Mouse (Mus musculus) midbrain, embryonic 16.5 days (tissue): ENCODE results near the gene Trim67. TPM values are rescaled to one million over a fixed set of nuclear protein-coding genes. Genes with fewer than 3 reads are reported as not detected.

Experiments used
- ATAC-seq: fragments of 200-750 bp; cut with Nextera tagmentation; 2 replicates; pipeline ENCODE4 v1.8.0; 2017; ENCODE audit warnings: moderate TSS enrichment
- H3K27ac ChIP-seq: fragments of 300-500 bp; sonication (generic); 2 replicates; pipeline ENCODE4 v1.5.1; 2014; ENCODE audit warnings: mild to moderate bottlenecking, low read length, mixed read lengths
- H3K27me3 ChIP-seq: fragments of 300-500 bp; sonication (generic); 2 replicates; pipeline ENCODE4 v1.6.1; 2014; ENCODE audit warnings: low read depth, low read length, mixed read lengths; ENCODE audit not compliant: control insufficient read depth, insufficient read depth
- H3K36me3 ChIP-seq: fragments of 300-500 bp; sonication (generic); 2 replicates; pipeline ENCODE4 v1.6.1; 2014; ENCODE audit warnings: mild to moderate bottlenecking, low read length, moderate library complexity, mixed read lengths; ENCODE audit not compliant: control insufficient read depth, insufficient read depth
- H3K4me1 ChIP-seq: fragments of 300-500 bp; sonication (generic); 2 replicates; pipeline ENCODE4 v1.6.1; 2014; ENCODE audit warnings: mild to moderate bottlenecking, low read length, mixed read lengths; ENCODE audit not compliant: control insufficient read depth, insufficient read depth
- H3K4me2 ChIP-seq: fragments of 300-500 bp; sonication (generic); 2 replicates; pipeline ENCODE4 v1.6.1; 2014; ENCODE audit warnings: mild to moderate bottlenecking, low read length, mixed read lengths
- H3K4me3 ChIP-seq: fragments of 300-500 bp; sonication (generic); 2 replicates; pipeline ENCODE4 v1.5.1; 2014; ENCODE audit warnings: low read depth, mild to moderate bottlenecking, low read length, moderate library complexity, mixed read lengths
- H3K9ac ChIP-seq: fragments of 300-500 bp; sonication (generic); 2 replicates; pipeline ENCODE4 v1.6.1; 2014; ENCODE audit warnings: low read depth, low read length, mixed read lengths
- H3K9me3 ChIP-seq: fragments of 300-500 bp; sonication (generic); replicated peaks from 2 replicates; pipeline ENCODE4 v1.6.1; 2014; ENCODE audit warnings: mild to moderate bottlenecking, low read length, mixed read lengths; ENCODE audit not compliant: control insufficient read depth, poor library complexity, severe bottlenecking
- WGBS: fragments of 180-500 bp; shearing (Covaris S2); extraction: QIAGEN DNeasy Blood & Tissue Kit; methylation state at CpG from one replicate; pipeline ENCODE4 v1.1.7; 2014; 5-methylcytosine and 5-hydroxymethylcytosine counted together
- polyA plus RNA-seq: library from polyadenylated mRNA; unstranded; fragments of >200 nt; fragmentation: Nextera tagmentation; extraction: Ambion mirVana; gene quantifications from 2 replicates; pipeline ENCODE4 v1.2.1, GENCODE M21; 2015

Trim67 gene
- polyA plus RNA-seq, 1 experiment from 2014 or later: 28.0 TPM

DNA sequence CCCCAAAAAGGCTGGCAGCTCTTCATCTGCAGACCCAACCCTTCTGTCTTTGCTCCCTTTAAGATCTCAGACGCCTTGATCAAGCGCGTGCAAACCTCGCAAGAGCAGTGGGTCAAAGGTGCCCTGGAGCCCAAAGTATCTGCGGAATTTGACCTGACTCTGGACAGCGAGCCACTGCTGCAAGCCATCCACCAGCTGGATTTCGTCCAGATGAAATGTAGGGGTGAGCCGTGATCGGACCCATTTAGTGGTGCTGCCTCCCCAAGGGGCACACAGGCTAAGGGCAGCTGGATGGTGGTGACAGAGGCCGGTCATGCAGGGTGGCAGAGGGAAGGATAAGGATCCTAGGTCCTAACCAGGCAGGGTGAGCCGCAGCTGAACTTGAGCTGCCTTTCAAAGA lies 27.2 kb downstream of the Trim67 start:
- H3K27me3 ChIP-seq: no peaks in the 10 kb centered on the region
- no peak for ATAC-seq
- WGBS: 73% methylated on average over 11 of the region's 11 CpGs
- H3K36me3 ChIP-seq: peaks cover 52% of the 10 kb centered on the region
- H3K4me3 ChIP-seq: no peak overlapping the region
- no peaks in the 10 kb centered on the region for H3K4me1 ChIP-seq
- no peak overlapping the region for H3K9ac ChIP-seq
- no peak overlapping the region for H3K27ac ChIP-seq
- H3K4me2 ChIP-seq: no peak overlapping the region
- H3K9me3 ChIP-seq: no peaks in the 10 kb centered on the region

DNA sequence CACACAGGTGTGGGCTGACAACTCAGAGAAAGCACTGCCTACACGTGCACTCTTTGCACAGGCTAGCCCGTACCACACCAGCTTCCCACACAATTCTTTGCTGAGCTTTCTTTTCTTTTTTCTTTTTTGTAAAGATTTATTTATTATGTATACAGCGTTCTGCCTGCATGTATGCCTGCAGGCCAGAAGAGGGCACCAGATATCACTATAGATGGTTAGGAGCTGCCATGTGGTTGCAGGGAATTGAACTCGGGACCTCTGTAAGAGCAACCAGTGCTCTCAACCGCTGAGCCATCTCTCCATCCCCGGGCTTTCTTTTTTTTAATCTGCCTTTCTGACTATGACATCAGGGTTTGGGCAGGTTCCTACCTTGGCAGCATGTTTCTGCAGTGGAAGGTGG lies 30.6 kb downstream of the Trim67 start:
- H3K27me3 ChIP-seq: no peaks in the 10 kb centered on the region
- no peaks in the 10 kb centered on the region for H3K4me1 ChIP-seq
- WGBS: 81% methylated on average over 6 of the region's 6 CpGs
- H3K27ac ChIP-seq: no peak overlapping the region
- H3K36me3 ChIP-seq: peaks cover 48% of the 10 kb centered on the region
- no peaks in the 10 kb centered on the region for H3K9me3 ChIP-seq
- H3K9ac ChIP-seq: no peak overlapping the region
- no peak overlapping the region for H3K4me2 ChIP-seq
- no peak for ATAC-seq
- H3K4me3 ChIP-seq: no peak overlapping the region

DNA sequence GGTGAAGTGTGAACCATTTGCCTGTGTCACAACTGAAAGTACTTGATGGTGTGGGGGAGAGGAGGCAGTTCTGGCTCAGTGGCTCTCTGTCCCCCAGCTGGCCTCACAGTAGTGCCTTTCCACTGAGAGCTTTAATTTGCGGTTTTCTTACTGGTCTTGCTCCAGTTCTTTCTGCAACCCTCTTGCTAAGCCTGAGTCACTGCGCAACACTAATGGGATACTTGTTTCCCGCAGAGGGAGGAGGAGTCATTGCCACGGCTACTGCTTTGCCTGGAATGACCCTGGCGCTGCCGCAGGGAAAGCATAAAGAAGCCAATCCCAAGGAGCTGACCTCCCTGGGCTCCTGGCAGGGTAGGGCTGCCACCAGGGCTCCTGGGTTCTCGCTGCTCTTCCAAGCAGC lies 33.8 kb downstream of the Trim67 start:
- Histone ChIP-seq H3K4me3 (no peak overlapping the region), H3K9me3 (no peaks in the 10 kb centered on the region), H3K9ac (no peak overlapping the region), H3K27ac (no peak overlapping the region), H3K27me3 (no peaks in the 10 kb centered on the region), H3K4me1 (no peaks in the 10 kb centered on the region), H3K4me2 (no peak overlapping the region), H3K36me3 (peaks cover 50% of the 10 kb centered on the region)
- no peak for ATAC-seq
- WGBS: 20% methylated on average over 7 of the region's 7 CpGs

DNA sequence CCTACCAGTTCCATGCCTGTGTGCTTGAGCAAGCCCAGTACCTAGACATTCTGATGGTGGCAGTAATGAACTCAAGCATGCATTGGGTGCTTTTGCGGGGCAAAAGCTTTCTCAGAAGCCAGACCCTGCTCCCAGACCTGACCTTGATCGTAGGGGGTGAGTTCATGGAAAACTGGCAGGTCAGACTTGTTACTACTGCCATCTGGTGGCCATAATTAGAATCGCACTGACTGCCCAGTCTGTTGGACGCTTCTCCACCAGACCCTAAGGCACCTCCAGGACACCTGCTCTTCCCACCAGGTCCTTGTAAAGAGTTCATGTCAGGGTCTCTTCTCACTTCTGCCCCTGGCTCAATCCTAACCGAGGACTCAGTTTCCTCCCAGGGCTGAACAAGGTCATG lies 34.5 kb downstream of the Trim67 start:
- H3K4me2 ChIP-seq: no peak overlapping the region
- ATAC-seq: no peak
- peaks cover 50% of the 10 kb centered on the region for H3K36me3 ChIP-seq
- 4% methylated on average over 5 of the region's 5 CpGs for WGBS
- H3K4me1 ChIP-seq: no peaks in the 10 kb centered on the region
- H3K9me3 ChIP-seq: no peaks in the 10 kb centered on the region
- H3K4me3 ChIP-seq: no peak overlapping the region
- H3K27me3 ChIP-seq: no peaks in the 10 kb centered on the region
- no peak overlapping the region for H3K9ac ChIP-seq
- H3K27ac ChIP-seq: no peak overlapping the region

DNA sequence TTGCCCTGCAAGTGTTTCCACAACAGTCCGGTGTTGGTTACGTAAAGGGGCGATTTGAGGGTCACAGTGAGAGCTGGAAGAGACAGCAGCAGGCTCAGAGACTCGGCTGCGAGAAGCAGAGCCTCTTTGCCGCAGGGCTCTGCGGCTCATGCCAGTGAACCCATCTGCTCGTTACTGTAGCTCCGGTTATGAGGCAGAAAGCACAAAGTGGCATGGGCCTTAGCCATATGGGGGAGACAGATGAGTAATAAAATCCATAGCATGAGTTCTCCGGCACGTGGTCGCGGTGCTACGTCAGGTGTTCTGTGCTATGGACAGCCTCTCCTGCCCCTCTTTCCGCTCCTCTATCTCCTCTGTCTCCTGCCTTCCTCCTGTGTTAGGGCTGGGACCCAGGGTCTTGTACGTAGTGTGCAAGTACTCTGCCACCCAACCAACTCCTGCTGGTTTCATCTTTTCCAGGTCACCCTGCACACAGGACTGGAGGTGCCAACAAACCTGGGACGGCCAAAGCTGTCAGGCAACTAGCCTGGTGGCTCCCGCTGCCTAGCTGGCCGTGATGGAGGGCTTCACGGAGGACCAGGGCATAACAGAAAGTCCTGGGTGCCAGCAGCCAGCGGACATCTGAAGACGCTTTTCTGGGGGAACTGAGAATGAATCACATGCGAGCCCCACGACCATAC lies 35.8 kb downstream of the Trim67 start:
- 81% methylated on average over 24 of the region's 24 CpGs for WGBS
- H3K27me3 ChIP-seq: no peaks in the 10 kb centered on the region
- no peak overlapping the region for H3K4me2 ChIP-seq
- no peak overlapping the region for H3K9ac ChIP-seq
- H3K9me3 ChIP-seq: no peaks in the 10 kb centered on the region
- no peak overlapping the region for H3K4me3 ChIP-seq
- no peak for ATAC-seq
- H3K27ac ChIP-seq: no peak overlapping the region
- H3K36me3 ChIP-seq: peaks cover 40% of the 10 kb centered on the region
- no peaks in the 10 kb centered on the region for H3K4me1 ChIP-seq

DNA sequence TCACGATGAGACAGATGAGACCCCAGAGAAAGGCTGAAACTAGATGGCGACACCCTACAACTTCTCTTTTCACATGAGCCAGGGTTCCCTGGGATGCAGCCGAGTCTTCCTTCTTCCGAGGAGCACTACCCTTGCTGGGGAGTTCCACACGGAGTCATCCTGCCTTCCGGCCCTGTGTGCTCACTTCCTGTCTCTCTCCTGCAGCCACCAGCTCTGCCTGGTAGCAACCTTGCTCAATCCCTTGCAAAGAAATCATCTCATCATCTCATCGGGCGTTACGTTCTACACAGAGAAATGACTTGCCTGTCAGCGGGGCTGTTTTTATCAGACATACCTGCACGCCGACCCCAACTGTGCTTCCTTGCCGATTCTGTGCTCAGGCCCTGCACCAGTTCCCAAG lies 37.2 kb downstream of the Trim67 start:
- no peak overlapping the region for H3K4me3 ChIP-seq
- no peak overlapping the region for H3K4me2 ChIP-seq
- no peak for ATAC-seq
- no peaks in the 10 kb centered on the region for H3K27me3 ChIP-seq
- no peaks in the 10 kb centered on the region for H3K9me3 ChIP-seq
- peaks cover 33% of the 10 kb centered on the region for H3K36me3 ChIP-seq
- H3K4me1 ChIP-seq: no peaks in the 10 kb centered on the region
- 81% methylated on average over 13 of the region's 13 CpGs for WGBS
- H3K27ac ChIP-seq: no peak overlapping the region
- H3K9ac ChIP-seq: no peak overlapping the region

DNA sequence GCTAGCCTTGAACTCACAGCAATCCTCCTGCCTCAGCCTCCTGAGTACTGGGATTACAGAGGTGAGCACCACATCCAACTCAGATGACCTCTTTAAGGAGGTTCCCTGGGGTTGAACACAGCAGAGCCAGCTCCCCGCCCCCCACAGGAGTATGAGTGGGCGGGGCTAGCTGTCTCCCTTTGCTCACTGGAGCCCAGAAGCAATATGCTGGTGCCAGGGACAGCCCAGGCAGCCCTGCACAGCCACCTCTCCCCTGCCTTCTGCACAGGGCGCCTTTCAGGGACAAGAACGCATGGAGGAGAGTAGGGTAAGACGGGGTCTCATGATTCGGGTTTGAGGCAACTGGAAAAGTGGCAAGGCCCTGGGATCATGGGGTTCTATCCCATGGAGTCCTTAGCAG lies 38.6 kb downstream of the Trim67 start:
- peaks cover 28% of the 10 kb centered on the region for H3K36me3 ChIP-seq
- no peak overlapping the region for H3K4me3 ChIP-seq
- no peaks in the 10 kb centered on the region for H3K27me3 ChIP-seq
- no peak overlapping the region for H3K27ac ChIP-seq
- H3K9ac ChIP-seq: no peak overlapping the region
- ATAC-seq: no peak
- H3K4me2 ChIP-seq: no peak overlapping the region
- no peaks in the 10 kb centered on the region for H3K9me3 ChIP-seq
- 78% methylated on average over 6 of the region's 6 CpGs for WGBS
- H3K4me1 ChIP-seq: no peaks in the 10 kb centered on the region

DNA sequence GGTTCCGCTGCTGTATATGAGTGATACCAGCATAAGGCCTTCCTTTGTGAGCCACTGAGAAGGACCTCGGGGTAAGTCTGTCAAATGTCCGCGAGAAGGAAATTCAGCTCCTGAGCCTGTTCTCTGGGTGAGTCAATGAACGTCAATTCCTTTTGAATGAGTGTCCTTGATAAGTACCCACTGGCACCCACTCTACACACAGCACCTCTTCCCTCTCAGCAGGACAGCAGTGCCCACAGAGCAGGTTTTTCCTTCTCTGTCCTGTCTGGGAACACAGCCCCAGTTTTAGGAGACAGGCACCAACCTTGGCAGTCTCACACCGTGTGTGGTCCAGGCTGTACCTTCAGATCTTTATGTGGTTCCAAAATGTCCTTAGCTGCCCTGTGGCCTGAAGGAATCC lies 39.0 kb downstream of the Trim67 start:
- no peaks in the 10 kb centered on the region for H3K27me3 ChIP-seq
- no peak overlapping the region for H3K27ac ChIP-seq
- H3K4me2 ChIP-seq: no peak overlapping the region
- no peak for ATAC-seq
- 90% methylated on average over 6 of the region's 6 CpGs for WGBS
- no peak overlapping the region for H3K9ac ChIP-seq
- peaks cover 26% of the 10 kb centered on the region for H3K36me3 ChIP-seq
- no peaks in the 10 kb centered on the region for H3K9me3 ChIP-seq
- no peak overlapping the region for H3K4me3 ChIP-seq
- H3K4me1 ChIP-seq: no peaks in the 10 kb centered on the region

DNA sequence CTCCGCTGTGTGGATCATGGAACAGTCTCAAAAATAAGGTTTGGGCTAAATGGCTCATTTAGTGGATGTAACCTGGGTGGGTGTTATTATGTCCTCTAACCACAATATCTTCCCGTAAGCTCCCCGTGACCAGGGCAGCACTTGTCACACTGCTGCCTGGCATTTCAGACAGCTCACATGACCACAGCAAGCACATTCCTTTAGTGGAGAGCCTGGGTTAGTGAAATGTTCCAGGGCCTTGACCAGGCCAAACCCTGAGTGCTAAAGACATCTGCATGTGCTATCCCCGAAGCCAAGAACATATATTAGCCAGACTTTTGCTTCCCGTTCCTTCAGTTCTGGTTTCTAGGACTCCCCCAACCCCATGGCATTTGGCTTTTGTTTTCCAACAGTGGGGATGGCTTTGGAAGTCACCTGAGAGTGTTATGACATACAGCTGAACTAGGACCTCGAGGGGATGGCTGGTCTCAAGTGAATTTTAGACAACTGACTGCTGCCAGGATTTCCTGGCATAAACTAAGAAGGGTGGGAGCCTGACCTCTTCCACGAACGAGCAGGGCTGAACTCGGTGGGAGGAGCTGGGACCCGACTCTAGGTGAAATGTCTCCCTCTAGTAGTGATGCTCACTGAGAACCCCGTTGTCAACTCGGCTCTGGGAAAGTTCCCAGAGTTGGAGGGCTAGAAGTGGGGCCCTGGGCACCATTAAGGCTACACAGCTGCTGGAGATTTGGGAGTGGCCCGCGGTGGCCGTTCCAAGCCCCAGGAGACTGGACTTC lies 40.7 kb downstream of the Trim67 start:
- Histone ChIP-seq H3K4me2 (no peak overlapping the region), H3K27ac (no peak overlapping the region), H3K4me1 (no peaks in the 10 kb centered on the region), H3K9ac (no peak overlapping the region), H3K4me3 (no peak overlapping the region), H3K9me3 (no peaks in the 10 kb centered on the region), H3K27me3 (no peaks in the 10 kb centered on the region), H3K36me3 (peaks cover 18% of the 10 kb centered on the region)
- WGBS: 49% methylated on average over 15 of the region's 15 CpGs
- ATAC-seq: no peak
